Comparison of ENCODE assay signal across 27 mouse cellular contexts in the genomic region with DNA sequence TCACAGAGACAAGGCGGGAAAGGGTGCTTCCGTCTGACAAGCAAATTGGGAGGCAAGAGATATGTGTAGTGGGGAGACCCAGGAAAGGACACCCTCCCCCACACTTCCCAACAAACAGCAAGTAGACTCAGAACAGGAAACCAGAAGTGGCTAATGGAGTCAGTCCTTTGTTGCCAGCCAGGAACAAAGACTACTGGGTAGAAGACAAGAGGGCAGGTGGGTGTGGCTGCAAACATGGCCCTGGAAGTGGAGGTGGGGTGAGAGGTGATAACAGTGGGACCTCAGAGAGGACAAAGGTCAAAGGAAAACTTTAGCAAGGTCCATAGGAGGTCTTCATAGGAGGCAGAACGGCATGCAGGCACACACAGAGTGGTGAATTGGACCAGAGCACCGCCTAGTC.
DNase-seq lines count a peak whose midpoint lies in the region; ATAC-seq lines count a peak whose summit lies in the region.
"Had no signal": no experiment of that assay in that cellular context is flagged by ENCODE, and none has a peak within 500 bp of the region (broad histone marks: within the 10 kb centered on the region; RNA-seq: fewer than 3 reads in every experiment).

No protein-coding gene starts in this region.

- 54% methylated on average over 4 of the region's 4 CpGs for WGBS in hindbrain, embryonic 11.5 days
- WGBS in hindbrain, embryonic 13.5 days = 74% methylated on average over 4 of the region's 4 CpGs
- WGBS in midbrain, embryonic 12.5 days = 74% methylated on average over 4 of the region's 4 CpGs
- WGBS in midbrain, embryonic 16.5 days = 83% methylated on average over 4 of the region's 4 CpGs
- 71% methylated on average over 4 of the region's 4 CpGs for WGBS in midbrain, embryonic 14.5 days

- H3K4me1 ChIP-seq in hindbrain, embryonic 11.5 days (replicated peaks; ENCODE audit: control insufficient read depth, insufficient read depth, low read length) = peaks cover 39% of the 10 kb centered on the region
- H3K4me1 ChIP-seq in hindbrain, embryonic 13.5 days (replicated peaks) = peaks cover 94% of the 10 kb centered on the region
- H3K4me1 ChIP-seq in midbrain, embryonic 12.5 days = peaks cover 94% of the 10 kb centered on the region
- peaks cover 60% of the 10 kb centered on the region for H3K4me1 ChIP-seq in midbrain, embryonic 16.5 days (ENCODE audit: control insufficient read depth, insufficient read depth, low read length)
- H3K4me1 ChIP-seq in midbrain, embryonic 14.5 days (ENCODE audit: control insufficient read depth, insufficient read depth, low read length) = peaks cover 87% of the 10 kb centered on the region

- no peak overlapping the region for H3K4me3 ChIP-seq in hindbrain, embryonic 11.5 days (ENCODE audit: low read depth, low read length)
- H3K4me3 ChIP-seq in hindbrain, embryonic 13.5 days = no peak overlapping the region
- no peak overlapping the region for H3K4me3 ChIP-seq in midbrain, embryonic 12.5 days
- no peak overlapping the region for H3K4me3 ChIP-seq in midbrain, embryonic 16.5 days (ENCODE audit: low read depth, low read length)
- H3K4me3 ChIP-seq in midbrain, embryonic 14.5 days (replicated peaks; ENCODE audit: low read depth, low read length) = no peak overlapping the region
- H3K4me3 ChIP-seq: embryonic facial prominence, embryonic 12.5 days; hindbrain, embryonic 12.5 days; layer of hippocampus, adult 2 months; left cerebral cortex, adult 2 months; limb, embryonic 13.5 days; liver, embryonic 15.5 days; lung, embryonic 15.5 days had no signal

- DNase-seq in hindbrain, embryonic 11.5 days (ENCODE audit: low spot score) = no peak
- DNase-seq in ES-CJ7 (ENCODE audit: low read depth, low spot score) = peak; percentile 85
- no peak for DNase-seq in midbrain, embryonic 14.5 days
- DNase-seq: adrenal gland, postnatal 14 days; cerebellum, adult 11-12 months; cerebellum, adult 9-11 months; embryo, embryonic 11 days; forebrain, postnatal 0 days; heart, postnatal 14 days; kidney, adult 11 months; kidney, postnatal 25 days; right cerebral cortex, postnatal 25 days; spleen, adult 18-20 months; thymus, adult 2 months; thymus, postnatal 36 days had no signal

- no peaks in the 10 kb centered on the region for H3K27me3 ChIP-seq in hindbrain, embryonic 11.5 days (ENCODE audit: control insufficient read depth, insufficient read depth, low read length)
- H3K27me3 ChIP-seq in hindbrain, embryonic 13.5 days = no peaks in the 10 kb centered on the region
- no peaks in the 10 kb centered on the region for H3K27me3 ChIP-seq in midbrain, embryonic 12.5 days
- no peaks in the 10 kb centered on the region for H3K27me3 ChIP-seq in midbrain, embryonic 16.5 days (ENCODE audit: control insufficient read depth, insufficient read depth, low read depth, low read length)
- no peaks in the 10 kb centered on the region for H3K27me3 ChIP-seq in midbrain, embryonic 14.5 days (ENCODE audit: control insufficient read depth, insufficient read depth, low read length)
- H3K27me3 ChIP-seq: embryonic facial prominence, embryonic 12.5 days; hindbrain, embryonic 12.5 days; limb, embryonic 13.5 days; liver, embryonic 15.5 days; lung, embryonic 15.5 days had no signal

- no peaks in the 10 kb centered on the region for H3K36me3 ChIP-seq in hindbrain, embryonic 11.5 days (ENCODE audit: control insufficient read depth, insufficient read depth, low read length)
- H3K36me3 ChIP-seq in hindbrain, embryonic 13.5 days = no peaks in the 10 kb centered on the region
- H3K36me3 ChIP-seq in midbrain, embryonic 12.5 days = no peaks in the 10 kb centered on the region
- no peaks in the 10 kb centered on the region for H3K36me3 ChIP-seq in midbrain, embryonic 16.5 days (ENCODE audit: control insufficient read depth, insufficient read depth, low read length)
- H3K36me3 ChIP-seq in midbrain, embryonic 14.5 days (ENCODE audit: control insufficient read depth, insufficient read depth, low read length) = no peaks in the 10 kb centered on the region
- H3K36me3 ChIP-seq: embryonic facial prominence, embryonic 12.5 days; hindbrain, embryonic 12.5 days; liver, embryonic 15.5 days; lung, embryonic 15.5 days had no signal

- no peak overlapping the region for H3K4me2 ChIP-seq in hindbrain, embryonic 11.5 days (replicated peaks; ENCODE audit: low read depth, low read length)
- no peak overlapping the region for H3K4me2 ChIP-seq in hindbrain, embryonic 13.5 days
- H3K4me2 ChIP-seq in midbrain, embryonic 12.5 days (replicated peaks) = no peak overlapping the region
- no peak overlapping the region for H3K4me2 ChIP-seq in midbrain, embryonic 16.5 days (ENCODE audit: low read length)
- H3K4me2 ChIP-seq in midbrain, embryonic 14.5 days (ENCODE audit: low read length) = no peak overlapping the region
- H3K4me2 ChIP-seq: embryonic facial prominence, embryonic 12.5 days; hindbrain, embryonic 12.5 days; limb, embryonic 13.5 days; liver, embryonic 15.5 days; lung, embryonic 15.5 days had no signal

- no peaks in the 10 kb centered on the region for H3K9me3 ChIP-seq in hindbrain, embryonic 11.5 days (ENCODE audit: control insufficient read depth, low read length)
- H3K9me3 ChIP-seq in hindbrain, embryonic 13.5 days = no peaks in the 10 kb centered on the region
- no peaks in the 10 kb centered on the region for H3K9me3 ChIP-seq in midbrain, embryonic 12.5 days
- no peaks in the 10 kb centered on the region for H3K9me3 ChIP-seq in midbrain, embryonic 16.5 days (replicated peaks; ENCODE audit: control insufficient read depth, low read length, poor library complexity, severe bottlenecking)
- H3K9me3 ChIP-seq in midbrain, embryonic 14.5 days (ENCODE audit: control insufficient read depth, low read length) = no peaks in the 10 kb centered on the region
- H3K9me3 ChIP-seq: embryonic facial prominence, embryonic 12.5 days; hindbrain, embryonic 12.5 days; limb, embryonic 13.5 days; liver, embryonic 15.5 days; lung, embryonic 15.5 days had no signal

- no peak overlapping the region for H3K9ac ChIP-seq in hindbrain, embryonic 11.5 days (ENCODE audit: low read depth, low read length)
- H3K9ac ChIP-seq in hindbrain, embryonic 13.5 days = no peak overlapping the region
- no peak overlapping the region for H3K9ac ChIP-seq in midbrain, embryonic 12.5 days (replicated peaks)
- H3K9ac ChIP-seq in midbrain, embryonic 16.5 days (ENCODE audit: low read depth, low read length) = no peak overlapping the region
- H3K9ac ChIP-seq in midbrain, embryonic 14.5 days (replicated peaks; ENCODE audit: low read length) = no peak overlapping the region
- H3K9ac ChIP-seq: embryonic facial prominence, embryonic 12.5 days; forebrain, postnatal 0 days; hindbrain, embryonic 12.5 days; limb, embryonic 13.5 days; liver, embryonic 15.5 days; lung, embryonic 15.5 days had no signal

- H3K27ac ChIP-seq in hindbrain, embryonic 11.5 days (ENCODE audit: low read depth, low read length) = peak overlapping the region; percentile 67
- H3K27ac ChIP-seq in hindbrain, embryonic 13.5 days = no peak overlapping the region
- H3K27ac ChIP-seq in midbrain, embryonic 12.5 days (replicated peaks) = peak overlapping the region; percentile 46; the same call in 1 of the 2 replicates
- H3K27ac ChIP-seq in midbrain, embryonic 16.5 days (ENCODE audit: low read length) = no peak overlapping the region
- 0 out of 2 replicates have a peak overlapping the region, but pooled peaks have one; percentile 6 for H3K27ac ChIP-seq in midbrain, embryonic 14.5 days (replicated peaks; ENCODE audit: low read depth, low read length)
- H3K27ac ChIP-seq: embryonic facial prominence, embryonic 12.5 days; layer of hippocampus, adult 2 months; left cerebral cortex, adult 2 months; limb, embryonic 13.5 days; liver, embryonic 15.5 days; lung, embryonic 15.5 days had no signal

- no peak for ATAC-seq in hindbrain, embryonic 11.5 days (ENCODE audit: low FRiP score)
- no peak for ATAC-seq in hindbrain, embryonic 13.5 days (ENCODE audit: low FRiP score)
- ATAC-seq in midbrain, embryonic 12.5 days (ENCODE audit: low FRiP score, low read depth) = no peak
- no peak for ATAC-seq in midbrain, embryonic 16.5 days
- no peak for ATAC-seq in midbrain, embryonic 14.5 days (ENCODE audit: low FRiP score, low TSS enrichment)
- no peak for ATAC-seq in monocyte, adult 5-6 weeks (replicated peaks; ENCODE audit: insufficient number of reproducible peaks, low FRiP score, low TSS enrichment, poor library complexity, severe bottlenecking)
- no peak for ATAC-seq in granulocyte monocyte progenitor cell, adult 5-6 weeks (replicated peaks; ENCODE audit: poor library complexity, severe bottlenecking)
- ATAC-seq: forebrain, postnatal 0 days had no signal

Comparison
In these comparisons a context has a peak if more than half of its experiments do, and no peak if none do; other contexts are left out.
1. H3K27ac ChIP-seq: peak in hindbrain, embryonic 11.5 days (single experiment), midbrain, embryonic 12.5 days (single experiment) and midbrain, embryonic 14.5 days (single experiment); none in hindbrain, embryonic 13.5 days (single experiment) and midbrain, embryonic 16.5 days (single experiment).